Mouse (Mus musculus) kidney, adult 2 months (tissue): Measurements from ENCODE around the gene Gm10203. TPM values are rescaled to one million over a fixed set of nuclear protein-coding genes. Genes with fewer than 3 reads are reported as not detected.
A peak's percentile ranks its signal among the peaks of the same experiment; 100 is the strongest.
"Not testable (repeated sequence)": the region's sequence is repeated elsewhere in the genome, so short reads cannot be mapped to it uniquely, and the experiment has no call there.

ENCODE experiments used
- DNase-seq: peaks from one replicate; pipeline ENCODE4 v3.0.0; 2021
- H3K27ac ChIP-seq: fragments of 200-500 bp; 2 replicates; pipeline ENCODE4 v1.5.1; 2012; ENCODE audit warnings: low read depth, low read length, control low read depth, inconsistent platforms; ENCODE audit not compliant: insufficient read depth
- H3K27me3 ChIP-seq: fragments of 200-500 bp; replicated peaks from 2 replicates; pipeline ENCODE4 v1.6.1; 2012; ENCODE audit warnings: mild to moderate bottlenecking, moderate library complexity, low read length, inconsistent platforms; ENCODE audit not compliant: control insufficient read depth, insufficient read depth
- H3K36me3 ChIP-seq: fragments of 200-500 bp; 2 replicates; pipeline ENCODE4 v1.6.1; 2012; ENCODE audit warnings: mild to moderate bottlenecking, moderate library complexity, low read length, inconsistent platforms; ENCODE audit not compliant: control insufficient read depth, insufficient read depth
- H3K4me1 ChIP-seq: fragments of 200-500 bp; 2 replicates; pipeline ENCODE4 v1.6.1; 2011; ENCODE audit warnings: low read length; ENCODE audit not compliant: control insufficient read depth, insufficient read depth
- H3K4me3 ChIP-seq: fragments of 200-500 bp; 2 replicates; pipeline ENCODE4 v1.5.1; 2011; ENCODE audit warnings: mild to moderate bottlenecking, low read depth, low read length, control low read depth; ENCODE audit not compliant: insufficient read depth
- CTCF ChIP-seq: fragments of 200-500 bp; conservative IDR thresholded peaks from 2 replicates; pipeline ENCODE4 v1.5.1; 2011; ENCODE audit warnings: low read depth, mild to moderate bottlenecking, control low read depth, low read length, moderate library complexity, mixed read lengths; ENCODE audit not compliant: insufficient read depth, insufficient read length
- POLR2A ChIP-seq: fragments of 200-500 bp; IDR thresholded peaks from one replicate; pipeline ENCODE4 v1.6.1; 2011; ENCODE audit warnings: low read depth, low read length, control low read depth
- WGBS: fragments of 180-500 bp; shearing (Covaris S2); methylation state at CpG from one replicate; pipeline ENCODE4 v1.1.7; 2018; 5-methylcytosine and 5-hydroxymethylcytosine counted together
- polyA plus RNA-seq: library from polyadenylated mRNA; depleted of rRNA; stranded (reverse); fragments of >200 nt; gene quantifications from 2 replicates; pipeline ENCODE4 v1.2.3, GENCODE M21; 2012

Gene Gm10203
- polyA plus RNA-seq, 1 experiment: not detected

DNA sequence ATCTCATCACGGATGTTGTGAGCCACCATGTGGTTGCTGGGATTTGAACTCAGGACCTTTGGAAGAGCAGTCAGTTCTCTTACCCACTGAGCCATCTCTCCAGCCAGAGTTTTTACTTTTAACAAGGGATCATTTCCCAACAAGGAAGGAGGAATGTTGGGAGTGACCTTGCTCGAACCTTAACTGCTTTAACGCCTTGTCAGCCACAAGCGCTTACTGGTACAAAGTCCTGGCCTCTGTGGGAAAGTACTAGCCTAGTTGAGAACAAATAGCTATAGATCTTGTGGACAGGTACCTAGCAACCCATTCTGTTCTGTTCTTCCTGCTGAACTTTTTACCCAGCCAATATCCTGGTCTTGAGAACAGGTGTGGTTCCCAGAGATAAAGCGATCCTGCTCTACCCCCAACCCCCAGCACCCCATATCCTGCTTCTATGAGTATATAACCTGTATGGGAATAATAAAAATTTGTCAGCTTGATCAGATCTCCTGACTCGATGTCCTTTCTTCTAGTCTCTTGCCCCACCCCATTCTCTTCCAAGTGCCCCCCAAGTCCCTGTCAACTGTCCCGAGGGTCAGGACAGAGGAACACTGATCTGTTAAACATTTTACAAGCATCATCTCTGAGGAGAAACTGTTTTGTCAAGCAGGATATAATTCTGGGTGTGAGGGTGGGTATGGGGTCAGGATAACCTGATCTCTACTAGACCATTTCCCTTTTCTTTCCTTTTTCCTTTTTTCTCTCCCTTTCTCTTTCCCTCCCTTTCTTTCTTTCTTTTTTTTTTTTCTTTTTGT lies 18.7 kb downstream of the Gm10203 start:
- Histone ChIP-seq H3K27ac (peak overlapping the region; percentile 82), H3K4me3 (no peak overlapping the region), H3K27me3 (no peaks in the 10 kb centered on the region), H3K36me3 (peaks cover 3% of the 10 kb centered on the region; the same call in 1 of the 2 replicates), H3K4me1 (no peaks in the 10 kb centered on the region)
- WGBS: 39% methylated on average over 7 of the region's 7 CpGs
- TF ChIP-seq POLR2A: no peak
- no peak for TF ChIP-seq CTCF
- DNase-seq: peak; percentile 85

DNA sequence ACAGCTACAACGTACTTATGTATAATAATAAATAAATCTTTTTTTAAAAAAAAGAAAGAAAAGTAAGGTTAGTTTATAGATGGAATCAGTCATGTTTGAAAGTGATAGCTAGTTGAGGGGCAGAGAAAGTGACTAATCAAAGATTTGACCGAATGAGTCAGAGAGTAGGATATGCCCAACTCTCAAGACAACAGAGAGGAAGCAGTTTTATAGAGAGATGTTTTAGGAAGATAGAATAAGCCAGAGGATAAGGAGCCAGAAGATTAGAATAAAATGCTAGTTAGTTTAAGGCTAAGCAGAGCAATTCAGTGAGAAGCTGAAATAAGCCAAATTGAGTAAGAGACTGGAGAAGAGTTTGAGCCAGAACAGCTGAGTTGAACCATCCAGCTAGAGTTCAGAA lies 22.1 kb downstream of the Gm10203 start:
- TF ChIP-seq POLR2A: no peak
- peaks cover 3% of the 10 kb centered on the region; the same call in 1 of the 2 replicates for H3K36me3 ChIP-seq
- no peak for DNase-seq
- WGBS: 90% methylated on average over 2 of the region's 2 CpGs
- H3K27ac ChIP-seq: no peak overlapping the region
- no peak overlapping the region for H3K4me3 ChIP-seq
- no peaks in the 10 kb centered on the region for H3K27me3 ChIP-seq
- H3K4me1 ChIP-seq: peaks cover 12% of the 10 kb centered on the region

DNA sequence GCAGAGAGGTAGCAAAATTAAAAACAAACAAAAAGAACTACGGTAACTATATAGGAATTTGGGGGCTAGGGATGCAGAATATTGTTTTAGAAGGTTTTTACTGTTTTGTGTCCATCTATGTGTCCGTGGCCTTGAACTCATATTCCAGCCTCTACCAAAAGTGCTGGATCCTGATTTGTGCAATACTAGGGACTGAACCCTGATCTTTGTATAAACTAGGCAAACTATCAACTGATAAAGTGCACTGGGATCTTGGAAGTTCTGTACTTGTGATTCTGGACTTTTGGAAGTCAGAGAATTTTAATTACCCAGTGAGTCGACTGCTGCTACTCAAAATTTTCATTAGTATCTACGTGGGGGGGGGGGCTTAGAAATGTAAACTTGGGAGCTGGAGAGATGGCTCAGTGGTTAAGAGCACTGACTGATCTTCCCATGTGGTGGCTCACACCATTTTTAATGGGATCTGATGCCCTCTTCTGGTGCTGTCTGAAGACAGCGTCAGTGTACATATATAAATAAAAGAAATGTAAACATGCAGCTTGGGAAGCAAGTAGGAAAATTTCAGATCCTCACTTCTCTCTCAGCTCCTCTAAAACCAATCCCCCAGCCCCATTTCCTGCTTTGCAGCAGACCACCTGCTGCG lies 23.6 kb downstream of the Gm10203 start:
- no peak overlapping the region for H3K27ac ChIP-seq
- TF ChIP-seq POLR2A (no peak), CTCF (no peak)
- no peak for DNase-seq
- peaks cover 3% of the 10 kb centered on the region; the same call in 1 of the 2 replicates for H3K36me3 ChIP-seq
- peaks cover 12% of the 10 kb centered on the region for H3K4me1 ChIP-seq
- WGBS: 61% methylated on average over 6 of the region's 6 CpGs
- no peaks in the 10 kb centered on the region for H3K27me3 ChIP-seq
- H3K4me3 ChIP-seq: no peak overlapping the region

DNA sequence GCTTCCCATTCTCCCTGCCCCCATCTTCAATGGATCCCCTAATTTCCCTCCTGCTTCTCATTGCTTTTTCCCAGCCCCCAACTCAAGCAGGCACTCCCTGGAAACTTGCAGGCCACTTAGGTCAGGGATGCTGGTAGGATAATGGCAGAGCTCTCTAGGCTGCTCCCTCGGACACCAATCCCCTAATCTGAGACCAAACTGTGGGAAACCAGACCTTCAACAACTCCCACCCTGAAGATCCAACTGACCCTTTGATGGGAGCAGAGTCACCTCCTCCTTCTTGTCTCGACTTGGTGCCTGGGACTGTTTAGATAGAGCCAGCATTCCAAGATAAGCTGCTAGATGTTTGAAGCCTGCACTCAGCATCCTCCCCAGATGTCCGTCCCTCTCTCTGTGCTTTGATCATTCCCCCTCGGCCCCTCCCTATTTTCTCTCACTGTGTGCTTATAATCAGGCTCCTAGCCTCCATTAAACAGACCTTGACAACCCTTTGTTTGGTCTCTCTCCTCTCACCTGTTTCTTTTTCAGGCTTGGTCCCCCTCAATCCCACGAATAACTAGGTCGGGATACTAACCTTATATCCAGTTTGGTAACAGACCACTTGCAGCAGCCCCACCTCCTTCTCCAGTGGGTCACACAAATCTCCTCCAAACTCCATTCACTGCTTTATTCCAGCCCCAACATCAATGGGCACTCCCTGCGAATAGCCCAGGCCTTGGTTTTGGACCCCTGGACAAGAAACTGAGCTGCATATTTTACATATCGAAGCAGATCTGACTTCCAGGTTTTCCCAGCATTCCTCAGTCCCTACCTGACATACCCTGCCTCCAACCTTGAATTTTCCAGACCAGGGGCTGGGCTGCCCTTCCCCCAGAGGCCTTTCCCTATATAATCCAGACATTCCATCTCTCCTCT lies 24.4 kb downstream of the Gm10203 start:
- no peak for DNase-seq
- H3K27ac ChIP-seq: no peak overlapping the region

DNA sequence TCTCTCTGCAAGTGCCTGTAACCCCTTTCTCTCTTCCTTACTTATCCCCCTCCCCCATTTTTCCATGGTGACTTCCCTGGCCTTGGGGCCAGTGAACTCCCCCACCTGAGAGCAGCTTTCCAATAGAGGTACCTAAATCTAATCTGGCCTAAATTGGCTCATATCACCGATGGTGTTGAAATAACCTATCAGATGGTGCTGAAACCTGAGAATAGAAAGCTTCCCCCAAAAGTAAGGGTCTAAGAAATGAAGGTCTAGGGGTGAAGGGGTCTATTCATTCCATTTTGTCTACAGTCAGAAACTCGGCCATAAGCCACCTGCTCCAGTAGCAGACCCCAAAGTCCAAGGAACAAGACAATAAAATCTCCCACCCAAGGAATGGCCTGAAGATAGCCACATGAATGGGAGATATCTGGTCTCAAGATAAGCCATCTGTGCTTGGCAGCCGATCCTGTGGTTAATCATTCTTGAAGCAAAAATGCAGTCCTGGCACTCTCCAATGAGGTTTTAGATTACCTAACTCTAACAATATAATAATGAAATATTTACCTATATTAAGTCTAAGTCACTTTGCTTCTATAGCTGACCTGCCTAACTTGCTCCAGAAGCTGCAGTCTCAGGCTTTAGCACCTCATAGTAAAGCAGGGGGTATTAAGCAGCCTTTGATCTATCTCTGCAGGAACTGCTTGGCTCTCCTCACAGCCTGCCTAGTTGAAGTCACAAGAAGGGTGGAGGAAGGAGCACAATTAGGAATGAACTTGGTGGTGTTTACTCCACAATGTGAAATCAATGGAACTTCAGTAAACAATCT lies 25.3 kb downstream of the Gm10203 start:
- peaks cover 12% of the 10 kb centered on the region for H3K4me1 ChIP-seq
- no peak for TF ChIP-seq CTCF
- TF ChIP-seq POLR2A: no peak
- H3K27me3 ChIP-seq: no peaks in the 10 kb centered on the region
- H3K4me3 ChIP-seq: no peak overlapping the region
- 25% methylated on average over 3 of the region's 3 CpGs for WGBS
- peak; percentile 73 for DNase-seq
- peaks cover 3% of the 10 kb centered on the region; the same call in 1 of the 2 replicates for H3K36me3 ChIP-seq
- peak overlapping the region; percentile 28; the same call in 1 of the 2 replicates for H3K27ac ChIP-seq

More for the DNA sequence above, 24.4 kb downstream of the Gm10203 start:
- peaks cover 3% of the 10 kb centered on the region; the same call in 1 of the 2 replicates for H3K36me3 ChIP-seq
- WGBS: 37% methylated on average over 8 of the region's 8 CpGs
- no peaks in the 10 kb centered on the region for H3K27me3 ChIP-seq
- TF ChIP-seq CTCF (no peak), POLR2A (no peak)
- H3K4me1 ChIP-seq: peaks cover 12% of the 10 kb centered on the region
- no peak overlapping the region for H3K4me3 ChIP-seq

DNA sequence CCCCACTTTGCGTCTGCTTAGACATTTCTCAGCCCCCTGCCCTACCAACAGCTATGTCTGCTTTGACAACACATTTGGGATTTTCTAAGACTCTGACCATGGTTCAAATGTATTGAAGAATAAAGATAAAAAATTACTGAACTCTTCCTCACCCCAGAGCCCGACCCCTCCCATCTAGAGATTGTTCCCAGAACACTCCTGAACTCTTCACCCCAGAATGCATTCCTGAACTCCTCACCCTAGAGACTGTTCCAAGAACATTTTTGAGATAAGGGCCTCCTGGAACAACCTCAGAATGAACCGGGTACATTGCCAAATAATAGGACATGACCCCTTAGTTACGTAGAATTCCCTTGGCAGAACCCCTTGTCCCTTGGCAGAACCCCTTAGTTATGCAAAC lies 37.1 kb downstream of the Gm10203 start:
- not testable (repeated sequence) for H3K27me3 ChIP-seq, H3K4me1 ChIP-seq, H3K4me3 ChIP-seq
- H3K27ac ChIP-seq: peak overlapping the region; percentile 50
- peaks cover 12% of the 10 kb centered on the region; the same call in 1 of the 2 replicates for H3K36me3 ChIP-seq
- 40% methylated on average over 4 of the region's 4 CpGs for WGBS
- peak; percentile 55 for DNase-seq
